Mouse (Mus musculus): ENCODE results near the gene Denr. TPM values are rescaled to one million over a fixed set of nuclear protein-coding genes. Genes with fewer than 3 reads are reported as not detected.

Denr gene
- polyA plus RNA-seq, 1 experiment from 2014 or later = 97.4 TPM

DNA sequence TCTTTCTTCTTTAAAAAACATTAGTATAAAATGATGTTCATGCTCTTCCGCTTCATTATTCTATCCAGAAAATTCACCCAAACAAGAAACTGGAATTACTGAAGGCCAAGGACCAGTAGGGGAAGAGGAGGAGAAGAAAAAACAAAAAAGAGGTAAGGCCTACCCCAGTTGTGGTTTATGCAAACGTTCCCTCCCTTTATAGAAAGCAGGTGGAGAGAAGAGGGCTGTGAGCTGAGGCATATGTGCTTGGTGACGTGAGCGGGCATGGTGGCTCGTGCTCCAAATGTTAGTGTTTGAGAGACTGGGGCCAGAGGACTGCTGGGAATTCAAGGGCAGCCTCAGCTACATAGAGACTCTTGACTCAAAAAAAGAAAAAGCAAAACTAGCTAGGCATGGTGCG, 15.1 kb downstream of the Denr start:
- ATAC-seq = no peak
- Histone ChIP-seq H3K4me1 (no peaks in the 10 kb centered on the region), H3K27me3 (replicated peaks) (no peaks in the 10 kb centered on the region), H3K9me3 (replicated peaks) (no peaks in the 10 kb centered on the region), H3K36me3 (peaks cover 98% of the 10 kb centered on the region), H3K4me2 (no peak overlapping the region), H3K4me3 (no peak overlapping the region), H3K27ac (no peak overlapping the region), H3K9ac (no peak overlapping the region)
- 75% methylated on average over 6 of the region's 6 CpGs for WGBS (ENCODE audit: insufficient replicate concordance)

- Histone ChIP-seq H3K36me3 (peaks cover 78% of the 10 kb centered on the region), H3K27ac (no peak within 1 kb of the TSS), H3K4me1 (peaks cover 13% of the 10 kb centered on the region), H3K9me3 (replicated peaks) (no peaks in the 10 kb centered on the region), H3K27me3 (replicated peaks) (no peaks in the 10 kb centered on the region), H3K9ac (no peak within 1 kb of the TSS), H3K4me2 (no peak within 1 kb of the TSS), H3K4me3 (no peak within 1 kb of the TSS)
- WGBS (ENCODE audit: insufficient replicate concordance) = 85% methylated on average over 9 of the region's 9 CpGs
- no peak for ATAC-seq
These were observed 20.1 kb downstream of the Denr start, which contains the start of gene Gm43518 for GRCm38 (mm10) chr5:123927118-123927517. TSS of gene Gm43518 (plus strand) at chr5:123927418.

DNA sequence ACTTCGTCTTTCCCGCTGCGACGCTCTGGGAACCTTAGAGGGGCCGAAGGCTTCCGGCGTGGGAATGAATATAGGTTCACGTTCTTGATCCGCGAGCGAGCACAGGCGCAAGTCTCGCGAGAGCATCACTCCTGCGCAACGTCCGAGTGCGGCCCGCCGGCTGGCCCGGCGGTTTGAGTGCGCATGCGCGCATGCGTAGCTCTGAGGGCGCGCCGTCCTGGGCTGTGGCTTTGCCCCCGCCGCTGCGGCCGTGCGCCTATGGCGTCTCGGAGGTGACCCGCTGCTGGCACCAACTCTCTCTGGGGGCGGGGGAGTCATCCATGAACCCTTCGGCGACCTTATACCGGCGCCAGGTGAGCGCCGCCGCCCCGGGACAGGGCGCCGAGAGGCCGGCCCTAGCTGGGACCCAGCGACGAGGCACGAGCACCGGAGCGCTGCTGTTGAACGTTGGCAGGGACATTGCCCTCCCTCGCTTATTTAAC, 23.6 kb downstream of the Denr start, which contains the start of gene Ccdc62:
Gene Ccdc62, plus strand, starts transcription at position 172 of the 482 bp plus-strand sequence.
- Histone ChIP-seq H3K9me3 (replicated peaks) (no peaks in the 10 kb centered on the region), H3K27me3 (replicated peaks) (no peaks in the 10 kb centered on the region), H3K4me1 (peaks cover 36% of the 10 kb centered on the region), H3K4me3 (peak within 1 kb of the TSS; percentile 81), H3K27ac (peak within 1 kb of the TSS; percentile 90), H3K4me2 (peak within 1 kb of the TSS; percentile 84), H3K9ac (peak within 1 kb of the TSS; percentile 95), H3K36me3 (peaks cover 43% of the 10 kb centered on the region)
- peak; percentile 93 for ATAC-seq
- under 1% methylated on average over 56 of the region's 56 CpGs for WGBS (ENCODE audit: insufficient replicate concordance)

DNA sequence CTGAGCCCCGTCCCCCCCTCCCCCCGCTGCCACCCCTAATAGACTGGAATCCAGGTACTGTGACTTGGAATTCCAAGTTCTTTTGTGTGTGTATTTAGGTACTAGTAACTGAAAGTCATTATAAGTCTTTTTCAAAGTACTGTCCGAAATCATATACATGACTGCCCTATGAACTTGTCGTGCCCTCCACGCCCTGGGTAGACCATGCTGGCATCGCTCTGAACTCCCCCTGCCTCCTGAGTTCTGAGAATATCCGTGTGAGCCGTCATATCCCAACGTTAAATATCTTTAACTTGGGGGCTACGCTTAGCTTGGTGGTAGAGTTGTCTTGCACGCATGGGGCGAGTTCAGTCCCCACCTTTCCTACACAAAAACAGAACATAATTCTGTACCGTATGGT, 24.2 kb downstream of the Denr start:
- WGBS (ENCODE audit: insufficient replicate concordance) = 42% methylated on average over 13 of the region's 13 CpGs
- ATAC-seq = no peak

DNA sequence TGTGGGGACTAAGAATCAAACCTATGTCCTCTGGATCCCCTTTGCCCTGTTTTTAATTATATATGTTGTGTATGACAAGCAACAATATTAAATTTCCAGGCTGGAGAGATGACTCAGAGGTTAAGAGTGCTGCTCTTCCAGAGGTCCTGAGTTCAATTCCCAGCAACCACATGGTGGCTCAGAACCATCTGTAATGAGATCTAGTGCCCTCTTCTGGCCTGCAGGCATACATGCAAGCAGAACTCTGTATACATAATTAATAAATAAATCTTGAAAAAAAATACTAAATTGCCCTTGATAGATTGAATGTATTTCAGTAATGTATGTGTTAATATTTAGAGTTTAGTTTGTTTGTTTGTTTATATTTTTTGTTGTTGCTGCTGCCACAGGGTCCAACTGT, 26.0 kb downstream of the Denr start:
- Histone ChIP-seq H3K4me2 (0 out of 2 replicates have a peak overlapping the region, but pooled peaks have one; percentile 77), H3K9ac (no peak overlapping the region)

More for the DNA sequence above, 24.2 kb downstream of the Denr start:
- Histone ChIP-seq H3K9me3 (replicated peaks) (no peaks in the 10 kb centered on the region), H3K36me3 (peaks cover 37% of the 10 kb centered on the region), H3K27me3 (replicated peaks) (no peaks in the 10 kb centered on the region), H3K27ac (peak overlapping the region; percentile 90), H3K4me1 (peaks cover 40% of the 10 kb centered on the region), H3K9ac (peak overlapping the region; percentile 95), H3K4me3 (peak overlapping the region; percentile 81), H3K4me2 (peak overlapping the region; percentile 84)

GRCm38 (mm10) chr5:123933556-123933955, 26.6 kb downstream of the Denr start:
- no peaks in the 10 kb centered on the region for H3K27me3 ChIP-seq (replicated peaks)
- peak overlapping the region; percentile 46 for H3K4me3 ChIP-seq
- 40% methylated on average over 12 of the region's 12 CpGs for WGBS (ENCODE audit: insufficient replicate concordance)
- peaks cover 40% of the 10 kb centered on the region for H3K4me1 ChIP-seq
- H3K9ac ChIP-seq = peak overlapping the region; percentile 70
- peak overlapping the region; percentile 77 for H3K4me2 ChIP-seq
- H3K9me3 ChIP-seq (replicated peaks) = no peaks in the 10 kb centered on the region
- ATAC-seq = peak; percentile 50; the same call in 1 of the 2 replicates
- H3K36me3 ChIP-seq = peaks cover 18% of the 10 kb centered on the region
- H3K27ac ChIP-seq = peak overlapping the region; percentile 92

More for the DNA sequence above, 26.0 kb downstream of the Denr start:
- ATAC-seq = no peak
- H3K36me3 ChIP-seq = peaks cover 19% of the 10 kb centered on the region
- H3K27ac ChIP-seq = no peak overlapping the region
- H3K9me3 ChIP-seq (replicated peaks) = no peaks in the 10 kb centered on the region
- H3K4me3 ChIP-seq = no peak overlapping the region
- H3K27me3 ChIP-seq (replicated peaks) = no peaks in the 10 kb centered on the region
- H3K4me1 ChIP-seq = peaks cover 40% of the 10 kb centered on the region

DNA sequence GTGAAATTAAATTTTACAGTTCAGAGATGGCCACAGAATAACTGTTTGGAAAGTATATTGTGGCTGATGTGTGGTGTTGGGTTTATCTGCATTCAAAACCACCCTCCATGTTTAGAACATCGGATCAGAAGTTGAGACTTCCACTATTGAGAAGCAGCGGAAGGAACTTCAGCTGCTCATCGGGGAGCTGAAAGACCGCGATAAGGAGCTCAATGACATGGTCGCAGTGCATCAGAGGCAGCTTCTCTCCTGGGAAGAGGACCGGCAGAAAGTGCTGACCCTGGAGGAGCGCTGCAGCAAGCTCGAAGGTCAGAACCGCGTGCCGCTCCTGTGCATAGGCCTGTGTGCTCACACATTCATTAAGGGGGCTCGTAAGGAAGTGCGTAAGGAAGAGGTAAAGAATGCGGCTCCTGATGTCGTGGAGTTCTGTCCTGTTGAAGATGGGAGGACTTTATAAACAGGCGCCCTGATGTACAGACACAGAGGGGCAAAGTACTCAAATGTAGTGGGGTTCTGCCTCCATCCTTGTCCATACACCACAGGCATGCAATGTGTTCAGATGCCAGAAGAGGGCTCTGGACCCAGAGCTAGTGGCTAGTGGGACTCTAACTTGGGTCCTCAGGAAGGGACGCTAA, 27.1 kb downstream of the Denr start:
- H3K9ac ChIP-seq = peak overlapping the region; percentile 70
- H3K4me1 ChIP-seq = peaks cover 44% of the 10 kb centered on the region
- H3K36me3 ChIP-seq = peaks cover 14% of the 10 kb centered on the region
- H3K4me2 ChIP-seq = peak overlapping the region; percentile 77
- peak overlapping the region; percentile 92 for H3K27ac ChIP-seq
- H3K27me3 ChIP-seq (replicated peaks) = no peaks in the 10 kb centered on the region
- H3K4me3 ChIP-seq = peak overlapping the region; percentile 46
- H3K9me3 ChIP-seq (replicated peaks) = no peaks in the 10 kb centered on the region
- WGBS (ENCODE audit: insufficient replicate concordance) = 18% methylated on average over 18 of the region's 18 CpGs
- peak; percentile 60 for ATAC-seq

- Histone ChIP-seq H3K4me1 (peaks cover 43% of the 10 kb centered on the region), H3K27ac (no peak overlapping the region), H3K36me3 (0 out of 2 replicates have a peak, but pooled peaks cover 5% of the 10 kb centered on the region), H3K9me3 (replicated peaks) (no peaks in the 10 kb centered on the region), H3K27me3 (replicated peaks) (no peaks in the 10 kb centered on the region), H3K4me3 (no peak overlapping the region), H3K9ac (peak overlapping the region; percentile 27; the same call in 1 of the 2 replicates), H3K4me2 (0 out of 2 replicates have a peak overlapping the region, but pooled peaks have one; percentile 77)
- ATAC-seq = no peak
- 82% methylated on average over 5 of the region's 5 CpGs for WGBS (ENCODE audit: insufficient replicate concordance)
These were observed 29.0 kb downstream of the Denr start for GRCm38 (mm10) chr5:123935931-123936330.

DNA sequence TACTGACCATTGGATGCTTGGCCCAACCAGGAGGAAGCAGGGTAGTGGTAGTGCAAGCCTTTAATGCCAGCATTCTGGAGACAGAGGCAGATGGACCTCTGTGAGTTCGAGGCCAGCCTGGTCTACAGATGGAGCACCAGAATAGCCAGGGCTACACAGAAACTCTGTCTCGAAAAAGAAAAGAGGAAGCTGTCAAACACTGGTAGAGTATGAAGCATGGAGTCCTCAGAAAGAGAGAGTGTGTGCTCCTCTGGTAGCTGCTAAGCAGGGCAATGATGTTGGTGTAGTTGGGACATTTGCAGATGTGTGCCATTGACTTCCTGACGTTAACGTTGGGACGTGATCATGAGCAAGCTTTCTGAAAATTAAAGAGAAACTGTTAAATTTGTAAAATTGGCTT, 31.5 kb downstream of the Denr start:
- 60% methylated on average over 5 of the region's 5 CpGs for WGBS (ENCODE audit: insufficient replicate concordance)
- H3K27ac ChIP-seq = no peak overlapping the region
- H3K36me3 ChIP-seq = 0 out of 2 replicates have a peak, but pooled peaks cover 5% of the 10 kb centered on the region
- H3K9me3 ChIP-seq (replicated peaks) = no peaks in the 10 kb centered on the region
- no peak overlapping the region for H3K4me3 ChIP-seq
- no peak for ATAC-seq
- H3K4me2 ChIP-seq = no peak overlapping the region
- no peak overlapping the region for H3K9ac ChIP-seq
- no peaks in the 10 kb centered on the region for H3K27me3 ChIP-seq (replicated peaks)
- H3K4me1 ChIP-seq = peaks cover 26% of the 10 kb centered on the region

DNA sequence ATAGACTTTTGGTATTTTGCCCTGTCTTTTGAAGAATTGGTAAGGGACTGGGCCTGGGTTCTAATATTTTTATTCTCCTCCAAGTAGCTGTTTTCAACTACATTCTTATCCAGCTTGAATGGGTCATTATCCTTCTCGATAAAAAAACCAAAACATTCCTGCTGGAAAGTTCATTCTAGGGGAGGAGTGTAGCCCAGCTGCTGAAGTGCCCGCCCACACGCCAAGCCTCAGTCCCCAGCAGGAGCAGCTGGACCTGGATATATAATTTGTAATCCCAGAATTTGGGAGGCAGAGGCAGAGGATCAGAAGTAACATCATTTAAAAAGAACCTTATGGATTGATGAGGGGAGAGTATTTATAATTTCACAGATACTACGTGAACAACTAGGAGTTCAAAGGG, 39.6 kb downstream of the Denr start:
- no peak overlapping the region for H3K4me3 ChIP-seq
- H3K9ac ChIP-seq = no peak overlapping the region
- no peaks in the 10 kb centered on the region for H3K4me1 ChIP-seq
- H3K27ac ChIP-seq = no peak overlapping the region
- no peaks in the 10 kb centered on the region for H3K27me3 ChIP-seq (replicated peaks)
- 71% methylated on average over 4 of the region's 4 CpGs for WGBS (ENCODE audit: insufficient replicate concordance)
- no peak overlapping the region for H3K4me2 ChIP-seq
- no peaks in the 10 kb centered on the region for H3K36me3 ChIP-seq
- H3K9me3 ChIP-seq (replicated peaks) = no peaks in the 10 kb centered on the region
- no peak for ATAC-seq

DNA sequence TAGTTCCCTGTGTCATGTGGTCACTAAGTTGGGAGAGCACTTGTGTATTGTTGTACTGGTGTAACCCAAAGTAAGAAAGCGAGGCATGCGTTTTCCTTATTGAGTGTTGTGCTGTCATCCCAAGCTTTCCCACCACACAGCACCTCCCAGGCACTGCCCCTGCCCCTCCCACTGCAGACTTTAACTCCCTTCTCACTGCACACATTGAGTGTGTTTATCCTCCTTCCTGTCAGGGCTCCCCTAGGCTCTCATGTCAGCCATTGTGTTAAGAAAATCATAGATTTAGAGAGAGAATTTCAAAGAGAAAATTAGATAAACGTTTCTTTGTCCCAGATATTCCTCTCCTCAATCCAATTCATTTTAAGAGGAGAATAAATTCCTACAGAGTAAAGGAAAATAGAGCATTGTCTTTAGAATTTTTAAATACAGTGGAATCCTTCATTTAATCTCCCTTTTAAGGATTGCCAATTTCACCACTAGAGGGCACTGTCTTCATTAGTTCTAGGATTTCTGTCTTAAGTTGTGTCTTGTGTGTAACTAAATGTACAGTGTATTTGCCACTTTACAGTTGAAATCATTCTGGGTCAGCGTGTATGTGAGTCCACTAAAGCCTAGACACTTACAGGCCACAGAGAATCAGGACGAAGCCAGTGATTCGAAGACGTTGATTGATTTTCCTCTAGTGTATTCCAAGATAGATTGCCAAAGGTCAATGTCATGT, 40.2 kb downstream of the Denr start:
- 50% methylated on average over 7 of the region's 7 CpGs for WGBS (ENCODE audit: insufficient replicate concordance)
- Histone ChIP-seq H3K27me3 (replicated peaks) (no peaks in the 10 kb centered on the region), H3K4me3 (no peak overlapping the region), H3K9ac (no peak overlapping the region), H3K36me3 (no peaks in the 10 kb centered on the region), H3K4me2 (no peak overlapping the region), H3K9me3 (replicated peaks) (no peaks in the 10 kb centered on the region), H3K4me1 (no peaks in the 10 kb centered on the region), H3K27ac (no peak overlapping the region)
- no peak; the same call in 1 of the 2 replicates for ATAC-seq

All from liver, embryonic 12.5 days (tissue).